Mouse (Mus musculus) lung, postnatal 4 days (tissue): ENCODE results near the gene Erc1.

Source experiments
- DNase-seq, 2 experiments: peaks; one replicate each; pipeline ENCODE4 v3.0.0; 2021

The Erc1 gene

DNA sequence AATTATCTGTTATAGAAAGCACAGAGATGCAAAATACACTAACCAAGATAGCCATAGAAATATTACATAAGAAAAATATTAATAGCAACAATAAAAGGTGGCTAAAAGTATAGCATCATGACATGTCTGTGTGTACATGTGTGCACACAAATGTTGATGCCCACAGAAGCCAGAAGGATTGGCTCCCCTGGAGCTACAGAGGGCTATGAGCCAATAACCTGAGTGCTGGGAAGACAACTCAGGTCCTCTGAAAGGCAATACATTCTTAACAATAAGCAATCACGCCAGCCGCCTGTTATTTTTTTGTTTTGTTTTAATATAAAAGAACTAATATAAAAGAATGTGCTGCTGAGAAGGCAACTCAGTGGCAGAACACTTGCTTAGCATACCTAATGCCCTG lies 44.7 kb downstream of the Erc1 start:
- no peak for DNase-seq

DNA sequence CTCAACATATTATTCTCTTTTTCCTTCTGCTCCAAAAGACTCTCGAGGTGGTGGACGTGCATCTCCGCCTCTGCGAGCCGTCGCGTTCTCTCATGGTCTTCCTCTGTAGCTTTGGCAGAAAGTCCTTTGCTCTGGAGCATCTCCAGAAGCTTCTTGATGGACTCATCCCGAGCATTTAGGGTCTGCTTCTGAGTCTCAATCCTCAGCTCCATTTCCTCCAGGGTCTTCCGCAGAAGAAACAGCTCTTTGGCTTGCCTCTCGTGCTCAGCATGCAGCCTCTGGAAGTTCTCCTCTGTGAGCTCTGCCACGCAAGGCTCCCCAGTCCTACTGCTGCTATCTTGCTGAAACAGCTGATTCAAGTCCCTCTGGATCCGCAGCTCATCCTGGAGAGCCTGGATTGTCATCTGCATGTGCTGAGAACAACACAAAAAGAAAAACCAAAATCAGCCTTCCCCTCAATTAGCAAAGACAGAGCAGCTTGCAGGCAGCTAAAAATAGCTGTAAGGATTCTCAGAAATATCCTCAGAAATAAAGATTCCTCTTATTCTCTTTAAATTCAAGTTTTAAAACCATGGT lies 51.0 kb downstream of the Erc1 start:
- no peak for DNase-seq

DNA sequence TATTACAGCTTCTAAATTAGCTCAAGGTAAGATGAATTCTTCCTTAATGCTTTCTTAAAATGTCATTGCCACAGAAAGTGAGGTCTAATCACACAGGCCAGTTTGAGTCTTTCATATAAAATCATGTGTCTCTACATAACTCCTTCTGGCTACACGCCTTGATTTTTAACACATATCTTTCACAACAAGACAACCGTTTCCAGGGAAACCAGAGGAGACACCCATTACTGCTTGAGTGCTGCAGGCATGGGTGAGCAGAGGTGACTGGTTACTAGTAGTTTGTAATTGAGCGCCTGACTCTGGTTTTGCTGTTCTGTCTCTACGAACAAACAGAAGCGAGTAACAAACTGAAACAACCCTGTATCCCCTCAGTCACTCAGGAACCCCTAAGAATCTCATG lies 51.7 kb downstream of the Erc1 start:
- DNase-seq = no peak

DNA sequence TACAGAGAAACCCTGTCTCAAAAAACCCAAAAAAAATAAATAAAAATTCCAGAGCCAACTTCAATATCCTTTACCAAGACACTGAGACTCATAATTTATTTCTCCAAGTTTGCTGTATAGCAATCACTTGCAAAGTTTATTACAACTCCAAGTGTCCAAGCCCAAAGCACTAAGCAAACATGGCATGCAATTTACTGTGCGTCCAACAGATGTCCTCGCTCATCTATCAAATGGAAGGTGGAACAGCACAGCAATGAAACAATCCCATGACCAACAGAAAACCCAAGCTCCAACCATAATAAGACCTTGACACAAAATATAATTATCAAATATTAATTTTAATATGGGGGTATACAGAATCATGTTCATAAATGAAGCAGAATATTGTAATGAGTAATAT lies 55.4 kb downstream of the Erc1 start:
- DNase-seq = peak in 1 of 2 experiments; percentile 68

DNA sequence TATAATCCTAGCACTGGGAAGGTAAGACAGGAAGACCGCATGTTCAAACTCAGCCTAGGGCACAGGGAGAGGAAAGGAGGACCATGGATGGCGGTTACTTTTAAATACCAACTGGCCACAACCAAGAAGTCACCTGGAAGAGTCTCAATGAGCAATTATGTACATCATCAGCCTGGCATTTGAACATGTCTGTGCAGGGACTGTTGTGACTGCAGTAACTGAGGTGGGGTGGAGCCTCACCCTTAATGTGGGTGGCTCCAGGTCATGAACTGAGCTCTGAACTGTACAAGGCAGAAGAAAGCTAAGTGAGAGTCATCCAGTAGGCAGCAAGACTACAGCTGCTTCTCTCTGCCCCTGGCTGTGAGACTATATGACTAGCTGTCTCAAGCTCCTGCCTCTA lies 65.6 kb downstream of the Erc1 start:
- no peak for DNase-seq

DNA sequence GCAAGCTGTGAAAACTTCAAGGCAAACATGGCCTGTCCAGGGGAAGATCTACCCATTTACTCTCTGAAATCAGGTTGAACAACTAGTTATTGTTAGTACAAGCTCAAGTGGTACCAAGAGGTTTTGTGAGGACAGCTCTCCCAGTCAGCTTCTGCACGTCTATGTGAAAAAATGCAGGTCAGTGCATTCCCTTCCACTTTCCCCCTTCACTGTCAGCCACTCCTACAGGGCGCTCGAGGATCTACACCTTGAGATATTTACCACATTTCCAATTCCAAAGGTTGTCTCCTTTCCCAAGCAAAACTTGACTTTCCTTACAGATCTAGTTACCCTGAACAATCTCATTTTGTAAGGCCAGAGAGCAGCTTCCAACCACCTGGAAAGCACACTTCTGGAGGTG lies 66.9 kb downstream of the Erc1 start:
- no peak for DNase-seq

DNA sequence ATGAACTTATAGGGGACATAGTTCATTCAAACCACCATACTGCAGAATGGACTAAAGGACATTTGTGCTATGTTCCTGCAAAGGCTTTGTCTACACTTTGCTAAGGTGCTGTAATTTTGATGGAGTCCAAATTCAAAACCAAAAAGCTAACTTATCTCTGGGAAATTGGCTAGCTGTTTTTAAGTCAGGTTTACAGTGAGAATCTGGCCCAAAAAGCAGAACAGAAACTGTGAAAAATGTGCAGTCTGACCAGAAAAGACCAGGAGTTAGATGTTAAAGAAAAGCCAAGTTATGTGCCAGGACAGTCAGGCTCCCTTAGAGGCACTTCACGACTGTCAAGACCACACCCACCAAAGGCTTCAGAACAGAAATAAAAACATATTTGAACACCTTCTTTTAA lies 79.2 kb downstream of the Erc1 start:
- no peak for DNase-seq

DNA sequence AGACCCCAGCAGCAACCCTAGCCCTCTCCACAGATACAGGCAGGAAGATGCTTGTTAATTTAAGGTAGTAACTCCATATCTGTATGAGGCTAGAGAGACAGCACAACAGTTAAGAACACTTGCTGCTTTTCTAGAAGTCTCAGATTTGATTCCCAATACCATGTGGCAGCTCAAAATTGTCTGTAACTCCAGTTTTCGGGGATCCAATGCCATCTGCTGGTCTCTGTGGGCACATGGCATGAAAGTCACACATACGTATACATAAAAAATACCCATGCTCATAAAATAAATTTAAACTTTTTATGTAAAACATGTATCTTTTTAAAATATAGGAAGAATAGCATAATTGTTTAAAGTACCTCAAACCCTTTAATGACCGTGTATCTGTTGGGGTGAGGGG lies 83.6 kb downstream of the Erc1 start:
- DNase-seq = no peak

DNA sequence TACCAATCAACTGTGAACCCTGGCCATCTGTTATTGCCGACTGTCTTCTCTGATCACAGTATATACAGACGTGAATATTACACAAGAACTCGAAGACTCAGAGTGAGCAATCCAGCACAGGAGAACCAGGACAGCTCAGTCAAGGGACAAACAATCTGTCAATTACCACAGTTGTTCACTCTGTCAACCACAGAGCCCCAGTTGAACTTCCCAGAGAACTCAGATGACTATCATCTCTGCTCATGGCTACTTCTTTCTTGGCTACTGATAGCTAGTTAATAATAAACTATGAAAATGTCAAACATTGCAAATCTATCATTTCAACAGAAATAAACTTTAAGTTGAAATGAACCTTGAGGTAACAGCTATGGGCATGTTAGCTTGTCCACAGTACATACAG lies 88.1 kb downstream of the Erc1 start:
- no peak for DNase-seq

DNA sequence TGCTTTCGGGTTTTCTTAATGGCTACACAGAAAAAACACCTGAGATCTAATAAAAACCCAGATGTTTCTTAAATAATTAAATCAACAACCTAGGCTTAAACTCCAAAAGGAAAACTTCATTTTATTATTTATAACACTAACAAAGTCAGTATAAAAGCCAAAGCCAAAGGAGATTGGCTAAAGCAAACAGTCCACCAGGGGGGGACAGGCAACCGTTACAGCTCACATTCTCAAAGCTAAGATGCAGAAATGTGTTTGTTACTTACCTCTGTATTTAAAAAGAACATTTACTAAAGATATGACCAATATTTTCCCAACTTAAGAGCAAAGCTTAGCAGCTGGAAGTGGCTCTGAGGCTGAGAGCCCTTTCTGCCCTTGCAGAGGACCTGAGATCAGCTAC lies 89.5 kb downstream of the Erc1 start:
- no peak for DNase-seq

DNA sequence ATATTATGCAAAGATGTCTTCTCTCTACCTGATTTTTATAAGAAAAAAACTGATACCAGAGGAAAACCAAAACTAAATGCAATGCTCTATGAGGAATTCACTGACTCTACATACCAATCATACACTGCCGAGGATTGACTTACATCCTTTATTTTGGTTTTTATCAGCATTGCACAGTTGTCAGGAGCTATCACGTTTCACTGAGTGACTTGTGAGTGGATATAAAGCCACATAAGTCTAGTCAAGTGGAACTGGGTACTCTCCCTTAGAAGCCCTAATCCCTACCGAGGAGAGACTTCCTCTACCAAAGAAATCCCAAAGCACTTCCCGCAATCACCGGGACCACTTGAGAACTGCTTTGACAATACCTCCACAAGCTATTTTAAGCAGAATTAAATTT lies 90.2 kb downstream of the Erc1 start:
- no peak for DNase-seq

DNA sequence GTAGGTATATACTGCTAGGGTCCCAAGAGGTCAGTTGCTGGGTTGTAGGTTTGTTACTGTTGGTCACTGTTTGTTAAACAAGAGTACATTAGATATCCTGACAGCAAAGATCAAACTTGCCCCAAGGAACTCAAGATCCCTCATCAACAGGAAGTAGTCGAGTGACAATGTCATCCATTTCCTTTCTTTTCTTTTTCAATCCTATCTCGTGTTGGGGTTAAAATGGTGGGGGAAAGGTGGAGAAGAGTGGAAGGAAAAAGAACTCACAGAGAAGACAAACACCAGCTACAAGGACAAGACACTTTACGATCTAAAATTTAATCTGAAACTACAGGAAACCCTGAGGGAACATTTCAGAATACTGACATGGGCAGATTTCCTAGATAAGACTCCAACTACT lies 92.1 kb downstream of the Erc1 start:
- DNase-seq = no peak

DNA sequence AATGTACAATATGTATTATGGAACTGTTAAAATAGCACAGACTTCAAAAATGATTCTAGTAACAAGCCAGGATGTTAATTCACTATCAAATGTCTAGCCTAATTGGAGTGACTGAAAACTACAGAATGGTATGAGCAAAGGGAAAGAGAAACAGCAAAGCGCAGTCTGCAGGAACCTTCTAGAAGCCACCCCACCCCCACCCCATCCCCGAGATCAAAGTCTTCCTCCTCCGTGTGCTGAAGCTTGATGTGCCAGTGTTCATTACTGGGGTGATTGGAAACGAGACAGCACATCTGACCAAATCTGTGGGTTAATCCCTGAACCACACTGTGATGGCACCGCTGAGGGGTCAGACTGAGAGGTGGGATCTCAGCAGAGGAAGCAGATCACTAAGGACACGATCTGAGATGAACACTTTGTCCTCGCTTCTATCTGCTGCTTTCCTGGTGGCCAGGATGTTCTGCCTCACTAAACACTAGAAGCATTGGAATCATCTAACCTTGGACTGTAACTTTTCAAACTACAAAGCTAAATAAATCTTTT lies 98.8 kb downstream of the Erc1 start:
- no peak for DNase-seq

DNA sequence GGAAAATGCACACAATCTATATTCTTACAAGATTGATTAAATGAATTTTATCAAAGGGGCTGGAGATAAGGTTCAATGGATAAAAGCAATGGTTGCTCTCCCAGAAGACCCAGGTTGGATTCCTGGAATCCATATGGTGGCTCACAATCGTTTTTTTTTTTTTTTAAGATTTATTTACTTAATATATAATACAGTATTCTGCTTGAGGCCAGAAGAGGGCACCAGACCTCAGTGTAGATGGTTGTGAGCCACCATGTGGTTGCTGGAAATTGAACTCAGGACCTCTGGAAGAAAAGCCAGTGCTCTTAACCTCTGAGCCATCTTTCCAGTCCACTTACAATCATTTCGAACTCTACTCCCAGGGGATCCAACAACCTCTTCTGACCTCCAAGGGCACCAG lies 106.1 kb downstream of the Erc1 start:
- no peak for DNase-seq

DNA sequence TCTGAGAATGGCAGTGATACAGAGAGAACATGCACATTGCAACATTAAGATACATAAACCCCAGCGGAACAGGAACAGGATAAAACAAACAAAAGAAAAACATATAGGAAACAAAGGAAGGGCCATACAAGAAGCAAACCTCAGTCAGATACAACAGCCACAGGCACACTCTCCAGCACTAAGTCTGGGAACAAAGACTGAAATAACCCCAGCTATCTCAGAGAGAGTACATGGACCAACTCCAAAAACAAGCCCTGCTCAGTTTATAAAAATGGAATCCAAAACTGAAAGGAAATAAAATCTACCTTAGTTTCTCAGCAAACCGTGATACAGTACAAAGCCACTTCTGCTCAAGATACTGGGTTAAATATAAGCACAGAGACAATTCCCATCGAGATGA lies 107.4 kb downstream of the Erc1 start:
- no peak for DNase-seq

DNA sequence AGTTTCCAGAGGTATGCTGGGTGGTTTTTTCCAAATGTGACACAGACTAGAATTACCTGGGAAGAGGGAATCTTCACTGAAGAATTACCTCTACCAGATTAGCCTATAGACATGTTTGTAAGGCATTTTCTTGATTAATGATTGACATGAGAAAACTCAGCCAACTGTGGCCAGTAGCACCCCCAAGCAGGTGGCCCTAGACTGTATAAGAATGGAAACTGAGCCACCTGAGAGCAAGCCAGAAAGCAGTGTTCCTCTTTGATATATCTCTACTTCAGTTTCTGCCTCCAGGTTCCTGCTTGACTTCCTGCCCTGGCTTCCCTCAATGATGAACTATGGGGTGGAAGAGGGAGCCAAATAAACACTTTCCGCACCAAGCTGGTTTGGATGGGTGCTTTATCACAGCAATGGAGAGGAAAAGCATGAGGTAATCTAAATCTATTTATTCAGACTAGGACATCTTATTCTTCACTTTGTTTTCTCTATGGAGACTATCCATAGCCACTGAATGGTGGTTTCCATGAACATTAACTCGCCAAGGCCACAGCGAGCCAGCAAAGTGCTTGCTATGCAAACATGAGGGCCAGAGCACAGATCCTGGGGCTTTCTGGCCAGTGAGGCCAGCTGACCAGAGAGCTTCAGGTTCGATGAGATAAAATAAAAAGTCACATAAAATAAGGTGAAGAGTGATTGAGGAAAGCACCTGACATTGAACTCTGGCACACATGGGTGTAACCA lies 109.2 kb downstream of the Erc1 start:
- no peak for DNase-seq

DNA sequence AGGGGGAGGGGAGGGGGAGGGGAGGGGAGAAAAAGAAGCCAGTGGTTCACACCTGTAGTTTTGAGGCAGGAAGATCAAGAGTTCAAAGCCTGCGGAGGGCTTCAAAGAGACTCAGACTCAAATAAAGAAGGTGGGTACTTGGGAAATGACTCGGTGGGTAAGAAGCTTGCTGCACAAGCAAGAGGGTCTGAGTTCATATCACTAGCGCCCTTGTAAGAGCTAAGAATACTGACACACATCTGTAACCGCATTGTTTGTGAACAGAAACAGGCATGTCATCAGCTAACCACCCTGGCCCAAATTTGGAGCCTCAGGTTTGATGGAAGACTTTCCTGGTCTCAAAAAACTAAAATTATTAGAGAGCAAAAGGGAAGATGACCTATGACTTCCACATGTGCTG lies 110.3 kb downstream of the Erc1 start:
- DNase-seq = no peak

DNA sequence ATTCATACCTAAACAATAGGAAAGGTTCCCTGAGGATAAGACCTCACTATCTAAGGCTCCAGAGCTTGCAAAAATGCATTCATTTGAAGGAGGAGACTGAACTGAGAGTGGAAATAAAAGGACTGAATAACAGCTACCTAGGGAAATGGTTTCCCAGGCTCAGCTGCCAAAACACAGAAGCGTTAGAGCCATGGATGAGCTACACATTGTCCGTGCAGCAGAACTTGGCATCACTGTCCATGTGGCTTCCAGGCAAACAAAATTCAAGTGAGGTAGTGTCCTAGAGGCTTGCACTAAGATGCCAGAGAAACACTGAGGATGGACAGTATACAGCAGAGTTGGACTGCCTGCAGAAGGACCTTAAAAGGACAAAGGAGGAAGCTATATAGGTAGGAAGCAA lies 112.0 kb downstream of the Erc1 start:
- DNase-seq = no peak

DNA sequence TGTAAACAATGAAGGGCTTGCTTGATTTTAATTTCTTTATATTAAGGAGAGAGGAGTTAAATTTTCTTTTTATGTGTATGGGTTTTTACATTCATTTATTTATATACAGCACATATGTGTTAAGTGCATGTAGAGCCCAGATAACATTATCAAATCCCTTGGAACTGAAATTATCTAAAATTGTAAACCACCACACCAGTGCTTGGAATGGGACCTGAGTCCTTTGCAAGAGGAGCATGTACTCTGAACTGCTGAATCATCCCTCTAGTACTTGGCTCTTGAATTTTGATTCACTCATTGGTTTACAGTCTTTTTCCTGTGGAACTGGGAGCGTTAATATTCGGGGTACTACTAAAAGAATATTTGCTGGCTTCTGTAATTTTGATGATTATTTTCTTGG lies 116.8 kb downstream of the Erc1 start:
- DNase-seq = no peak

DNA sequence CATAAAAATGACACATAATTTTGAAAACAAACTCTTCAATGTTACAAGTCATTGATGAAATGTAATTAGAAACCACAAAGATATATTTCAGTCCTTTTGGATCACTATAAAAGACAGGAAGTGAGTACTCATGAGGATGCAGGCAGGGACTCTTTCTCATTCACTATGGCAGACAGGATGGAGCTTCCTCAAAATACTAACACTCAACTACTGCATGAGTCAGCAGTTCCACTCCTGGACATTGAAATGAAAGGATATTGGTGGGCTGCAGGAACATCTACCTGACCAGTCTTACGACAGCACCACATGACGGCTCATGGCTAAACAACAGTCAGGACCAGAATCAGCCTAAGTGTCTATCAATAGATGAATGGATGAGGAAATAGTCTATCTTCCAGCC lies 132.7 kb downstream of the Erc1 start:
- no peak for DNase-seq

DNA sequence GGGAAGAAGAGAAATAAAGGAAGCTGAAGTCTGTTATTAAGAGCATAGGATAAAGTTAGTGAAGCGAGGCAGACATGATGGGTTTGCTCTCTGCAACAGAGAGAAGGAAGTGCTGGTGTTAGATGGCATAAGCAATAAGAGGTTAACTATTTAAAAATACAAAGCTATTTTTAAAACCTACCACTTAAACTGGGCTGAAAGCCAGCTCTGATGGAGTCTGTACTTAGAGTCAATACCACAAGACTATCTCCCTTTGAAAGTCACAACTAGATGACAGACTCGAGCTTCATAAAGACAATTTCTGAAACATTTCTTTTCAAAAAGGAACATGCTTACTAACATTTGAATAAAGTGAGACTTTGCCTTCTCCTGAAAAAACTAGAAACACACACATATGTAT lies 134.0 kb downstream of the Erc1 start:
- DNase-seq = no peak

DNA sequence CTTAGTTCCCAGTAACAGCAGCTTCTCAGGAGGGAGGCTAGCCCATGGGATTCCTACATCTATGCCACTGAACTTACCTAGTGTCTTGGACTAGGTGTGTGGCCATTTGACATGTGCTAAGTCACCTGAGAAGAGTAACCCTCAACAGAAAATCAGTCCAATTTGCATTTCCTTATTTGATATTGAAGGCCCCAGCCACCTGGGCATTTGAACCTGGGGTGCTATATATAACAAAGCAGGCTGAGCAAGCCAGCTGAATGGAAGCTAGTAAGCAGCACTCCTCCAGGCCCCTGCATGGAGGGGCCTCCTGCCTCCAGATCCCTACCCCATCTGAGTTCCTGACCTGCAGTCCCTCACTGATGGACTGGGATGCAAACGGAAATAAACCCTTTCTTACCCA lies 135.5 kb downstream of the Erc1 start:
- no peak for DNase-seq

DNA sequence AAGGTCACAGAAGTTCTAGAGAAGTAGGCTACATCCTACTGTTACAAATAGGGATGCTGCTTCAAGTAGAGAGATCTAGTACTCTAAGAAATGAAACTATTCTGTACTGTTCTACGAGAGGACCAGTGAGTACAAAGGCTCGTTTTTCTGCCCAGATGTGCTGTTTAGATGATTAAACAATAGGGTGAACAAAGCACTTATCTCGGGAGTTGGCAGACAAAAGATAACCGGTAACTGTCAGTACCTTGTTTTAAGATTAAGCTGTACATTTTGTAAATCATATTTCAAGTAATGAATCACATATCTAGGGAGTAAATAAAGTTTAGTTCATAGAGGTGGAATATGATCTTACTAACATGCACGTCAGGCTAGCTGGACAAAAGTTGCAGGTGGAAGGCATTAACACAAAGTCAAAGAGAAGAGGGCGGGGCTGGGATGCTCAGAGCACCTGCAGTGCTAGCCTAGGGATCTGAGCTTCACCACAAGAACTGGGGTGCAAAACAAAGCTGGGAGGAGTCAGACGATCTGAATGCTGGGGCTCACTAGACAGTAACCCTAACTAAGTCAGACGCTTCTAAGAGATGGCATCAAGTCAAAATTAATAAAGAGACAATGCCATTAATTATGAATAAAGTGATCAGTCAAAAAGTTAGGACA lies 136.2 kb downstream of the Erc1 start:
- no peak for DNase-seq

DNA sequence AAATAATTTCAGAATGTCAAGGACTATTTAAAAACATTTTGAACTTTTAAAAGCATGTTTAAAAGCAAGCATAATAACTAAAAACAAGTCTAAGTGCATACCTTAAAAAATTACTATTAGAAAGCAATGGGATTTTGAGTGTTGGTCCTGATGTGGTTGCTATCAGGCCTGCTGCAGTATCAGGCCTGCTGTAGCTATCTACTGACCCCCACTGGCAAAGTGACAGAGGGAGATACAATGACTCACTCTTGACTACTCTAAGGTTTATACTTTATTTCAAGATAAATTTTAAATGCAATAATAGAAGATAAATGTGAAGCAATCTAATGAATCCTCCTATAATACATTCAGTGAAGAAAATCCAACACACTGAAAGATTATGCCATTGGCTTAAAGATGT lies 138.4 kb downstream of the Erc1 start:
- DNase-seq = no peak

DNA sequence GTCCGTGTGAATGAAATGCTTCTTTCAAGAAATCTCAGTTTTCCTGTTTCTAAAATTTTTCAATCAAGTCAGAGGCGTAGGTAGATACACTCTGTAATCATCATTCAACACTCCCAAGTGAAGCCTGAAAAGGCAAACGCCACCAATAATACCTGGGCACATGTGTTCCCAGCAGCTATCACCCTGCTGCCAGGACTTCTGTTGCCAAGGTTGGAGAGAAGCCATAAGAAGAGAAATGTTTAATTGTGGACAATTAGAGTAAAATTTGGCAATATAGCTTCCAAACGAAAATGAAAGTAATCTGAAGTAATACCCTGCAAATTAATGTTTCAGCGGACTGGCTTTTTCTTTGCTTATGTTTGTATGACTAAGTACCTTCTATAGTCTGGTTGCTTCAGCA lies 140.1 kb downstream of the Erc1 start:
- DNase-seq = no peak
